ENCODE assay signal across 11 mouse cellular contexts in the genomic region with DNA sequence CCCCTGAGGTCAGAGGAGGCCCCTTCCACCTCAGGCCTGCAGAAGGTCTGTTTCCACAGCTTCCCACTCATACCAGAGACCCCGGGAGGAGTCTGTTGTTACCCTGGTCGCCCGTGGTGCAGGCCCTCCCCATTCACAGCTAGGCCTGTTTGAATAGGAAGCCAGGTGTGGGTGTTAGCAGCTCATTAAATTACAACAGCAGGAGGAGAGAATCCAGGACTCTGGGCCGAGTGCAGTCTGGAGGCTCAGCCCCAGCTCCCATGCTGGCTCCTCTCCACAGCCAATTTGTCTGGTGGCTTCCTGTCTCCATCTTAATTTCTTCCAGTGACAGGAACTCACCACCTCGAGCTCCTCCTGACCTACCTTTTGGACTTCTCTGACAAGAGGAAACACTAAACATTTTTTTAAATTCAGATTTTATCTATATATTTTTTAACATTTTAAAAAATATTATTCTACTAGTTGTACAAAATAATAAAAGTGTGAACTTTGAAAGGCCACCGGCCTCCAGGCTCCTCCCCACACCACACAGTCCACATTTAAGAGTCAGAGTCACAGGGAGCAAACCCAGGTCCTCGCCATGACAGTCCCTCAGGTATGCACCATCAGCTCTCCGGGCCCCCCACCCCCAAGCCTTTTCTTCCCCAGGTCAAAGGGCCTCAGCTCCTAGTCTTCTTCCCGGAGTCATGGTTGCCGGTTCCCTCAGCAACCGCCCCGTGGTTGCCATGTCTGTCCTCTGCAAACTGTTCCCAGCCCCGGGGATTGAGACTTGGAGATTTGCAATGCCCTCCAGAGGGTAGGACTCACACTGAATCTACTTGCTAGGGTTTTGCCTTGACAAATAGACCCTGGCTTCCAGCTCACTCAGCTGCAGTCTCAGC.
A peak's percentile ranks its signal among the peaks of the same experiment; 100 is the strongest.
DNase-seq lines count a peak whose midpoint lies in the region; ATAC-seq and TF ChIP-seq lines count a peak whose summit lies in the region.
"Had no signal": no experiment of that assay in that cellular context is flagged by ENCODE, and none has a peak within 500 bp of the region (broad histone marks: within the 10 kb centered on the region; RNA-seq: fewer than 3 reads in every experiment).

No protein-coding gene starts in this region.

- H3K9ac ChIP-seq in hindbrain, embryonic 14.5 days: no peak overlapping the region
- no peak overlapping the region for H3K9ac ChIP-seq in ES-E14 (ENCODE audit: insufficient read depth, low read depth, low read length, poor library complexity, severe bottlenecking)
- H3K9ac ChIP-seq: liver, embryonic 15.5 days had no signal

- H3K27me3 ChIP-seq in hindbrain, embryonic 10.5 days (ENCODE audit: insufficient read depth, poor library complexity, severe bottlenecking): peaks cover 55% of the 10 kb centered on the region
- peaks cover 6% of the 10 kb centered on the region; the same call in 1 of the 2 replicates for H3K27me3 ChIP-seq in hindbrain, embryonic 14.5 days (ENCODE audit: control insufficient read depth, insufficient read depth, low read length)
- peaks cover 5% of the 10 kb centered on the region; the same call in 1 of the 2 replicates for H3K27me3 ChIP-seq in embryonic facial prominence, embryonic 10.5 days (replicated peaks; ENCODE audit: low read depth, poor library complexity, severe bottlenecking)
- H3K27me3 ChIP-seq in limb, embryonic 10.5 days (ENCODE audit: low read depth, poor library complexity, severe bottlenecking): peaks cover 9% of the 10 kb centered on the region
- H3K27me3 ChIP-seq: CH12.LX; liver, embryonic 15.5 days had no signal

- no peak overlapping the region for H3K4me2 ChIP-seq in hindbrain, embryonic 14.5 days (replicated peaks)
- H3K4me2 ChIP-seq: liver, embryonic 15.5 days had no signal

- H3K4me3 ChIP-seq in hindbrain, embryonic 10.5 days: no peak overlapping the region
- H3K4me3 ChIP-seq in hindbrain, embryonic 14.5 days (replicated peaks; ENCODE audit: low read length): no peak overlapping the region
- no peak overlapping the region for H3K4me3 ChIP-seq in ES-E14 (ENCODE audit: insufficient read depth in 1 of 2, low read depth in 1 of 2, low read length in 2 of 2, poor library complexity in 1 of 2, severe bottlenecking in 1 of 2)
- no peak overlapping the region for H3K4me3 ChIP-seq in embryonic facial prominence, embryonic 10.5 days
- no peak overlapping the region for H3K4me3 ChIP-seq in limb, embryonic 10.5 days
- H3K4me3 ChIP-seq: liver, embryonic 15.5 days had no signal

- no peaks in the 10 kb centered on the region for H3K36me3 ChIP-seq in hindbrain, embryonic 10.5 days
- H3K36me3 ChIP-seq in hindbrain, embryonic 14.5 days (replicated peaks; ENCODE audit: control insufficient read depth, insufficient read depth): no peaks in the 10 kb centered on the region
- no peaks in the 10 kb centered on the region for H3K36me3 ChIP-seq in ES-E14 (ENCODE audit: control insufficient read depth, insufficient read depth, low read length, poor library complexity, severe bottlenecking)
- H3K36me3 ChIP-seq in embryonic facial prominence, embryonic 10.5 days (replicated peaks): no peaks in the 10 kb centered on the region
- H3K36me3 ChIP-seq in limb, embryonic 10.5 days: no peaks in the 10 kb centered on the region
- H3K36me3 ChIP-seq: liver, embryonic 15.5 days had no signal

- ATAC-seq in hindbrain, embryonic 14.5 days (ENCODE audit: low FRiP score): no peak
- ATAC-seq: inflammation-experienced regulatory T-cells, adult 6 months had no signal

- peaks cover 56% of the 10 kb centered on the region for H3K4me1 ChIP-seq in hindbrain, embryonic 10.5 days (replicated peaks)
- H3K4me1 ChIP-seq in hindbrain, embryonic 14.5 days (replicated peaks; ENCODE audit: control insufficient read depth, insufficient read depth, low read length): 0 out of 2 replicates have a peak, but pooled peaks cover 6% of the 10 kb centered on the region
- H3K4me1 ChIP-seq in ES-E14 (ENCODE audit: control insufficient read depth in 2 of 2, insufficient read depth in 2 of 2, low read length in 2 of 2, poor library complexity in 1 of 2): peaks cover 9 to 25% of the 10 kb centered on the region in 2 experiments
- peaks cover 55% of the 10 kb centered on the region for H3K4me1 ChIP-seq in embryonic facial prominence, embryonic 10.5 days
- H3K4me1 ChIP-seq in limb, embryonic 10.5 days: peaks cover 64% of the 10 kb centered on the region
- H3K4me1 ChIP-seq: liver, embryonic 15.5 days had no signal

- H3K9me3 ChIP-seq in hindbrain, embryonic 10.5 days: no peaks in the 10 kb centered on the region
- no peaks in the 10 kb centered on the region for H3K9me3 ChIP-seq in hindbrain, embryonic 14.5 days (ENCODE audit: control insufficient read depth, low read length)
- no peaks in the 10 kb centered on the region for H3K9me3 ChIP-seq in ES-E14 (ENCODE audit: control insufficient read depth, insufficient read depth, low read depth, low read length)
- no peaks in the 10 kb centered on the region for H3K9me3 ChIP-seq in embryonic facial prominence, embryonic 10.5 days
- no peaks in the 10 kb centered on the region for H3K9me3 ChIP-seq in limb, embryonic 10.5 days (replicated peaks)
- H3K9me3 ChIP-seq: liver, embryonic 15.5 days had no signal

- in situ Hi-C loops in ES-E14 (cut with MboI; ENCODE audit: low sequenced_read_pairs in 2 of 2, unreplicated experiment in 2 of 2): no loop called here

- WGBS in hindbrain, embryonic 10.5 days: 18% methylated on average over 13 of the region's 13 CpGs
- 13% methylated on average over 13 of the region's 13 CpGs for WGBS in hindbrain, embryonic 14.5 days
- 39% methylated on average over 13 of the region's 13 CpGs for WGBS in embryonic facial prominence, embryonic 10.5 days
- 32% methylated on average over 13 of the region's 13 CpGs for WGBS in limb, embryonic 10.5 days

- H3K27ac ChIP-seq in hindbrain, embryonic 10.5 days: peak overlapping the region; percentile 71
- H3K27ac ChIP-seq in hindbrain, embryonic 14.5 days: no peak overlapping the region
- H3K27ac ChIP-seq in ES-E14 (ENCODE audit: insufficient read depth, low read depth, low read length, poor library complexity, severe bottlenecking): peak overlapping the region; percentile 31; the same call in 1 of the 2 replicates
- H3K27ac ChIP-seq in embryonic facial prominence, embryonic 10.5 days (replicated peaks): peak overlapping the region; percentile 76
- peak overlapping the region; percentile 80 for H3K27ac ChIP-seq in limb, embryonic 10.5 days
- H3K27ac ChIP-seq: liver, embryonic 15.5 days had no signal

- DNase-seq in hindbrain, embryonic 10.5 days (ENCODE audit: low spot score): peak; percentile 61
- no peak for DNase-seq in hindbrain, embryonic 14.5 days (ENCODE audit: low spot score)
- no peak for DNase-seq in ES-E14 (ENCODE audit: low read depth, low spot score)
- no peak for DNase-seq in embryonic facial prominence, embryonic 10.5 days (ENCODE audit: low spot score)
- peak; percentile 59 for DNase-seq in limb, embryonic 10.5 days (ENCODE audit: low spot score)
- DNase-seq in adrenal gland, adult 2 months: no peak
- DNase-seq in layer of hippocampus, adult 18-20 months (ENCODE audit: low spot score in 2 of 2): no peak
- no peak for DNase-seq in kidney, adult 8-10 months

TF ChIP-seq in ES-E14, 5 proteins besides CTCF, POLR2A, EP300 and RAD21:
- TF ChIP-seq ZNF384 (IDR thresholded peaks at IDR 0.05; ENCODE audit: low read depth, low read length): no peak
- no peak for TF ChIP-seq CHD2 (IDR thresholded peaks at IDR 0.05; ENCODE audit: low read depth, low read length)
- TF ChIP-seq MAFK (IDR thresholded peaks at IDR 0.05; ENCODE audit: insufficient read depth, low read depth, low read length): no peak
- no peak for TF ChIP-seq ZC3H11A (IDR thresholded peaks at IDR 0.05; ENCODE audit: borderline replicate concordance, low read depth, low read length)
- TF ChIP-seq HCFC1 (IDR thresholded peaks at IDR 0.05; ENCODE audit: borderline replicate concordance, insufficient read depth, low read length): no peak
TF ChIP-seq in ES-E14: peak in this region for 0.

Comparison
In these comparisons a context has a peak if more than half of its experiments do, and no peak if none do; other contexts are left out.
1. DNase-seq: peak in hindbrain, embryonic 10.5 days (single experiment) and limb, embryonic 10.5 days (single experiment); none in hindbrain, embryonic 14.5 days (single experiment), ES-E14 (single experiment), embryonic facial prominence, embryonic 10.5 days (single experiment), adrenal gland, adult 2 months (single experiment), layer of hippocampus, adult 18-20 months (0 of 2) and kidney, adult 8-10 months (0 of 2).